Comparison of ENCODE assay signal across 9 mouse cellular contexts in the genomic region with DNA sequence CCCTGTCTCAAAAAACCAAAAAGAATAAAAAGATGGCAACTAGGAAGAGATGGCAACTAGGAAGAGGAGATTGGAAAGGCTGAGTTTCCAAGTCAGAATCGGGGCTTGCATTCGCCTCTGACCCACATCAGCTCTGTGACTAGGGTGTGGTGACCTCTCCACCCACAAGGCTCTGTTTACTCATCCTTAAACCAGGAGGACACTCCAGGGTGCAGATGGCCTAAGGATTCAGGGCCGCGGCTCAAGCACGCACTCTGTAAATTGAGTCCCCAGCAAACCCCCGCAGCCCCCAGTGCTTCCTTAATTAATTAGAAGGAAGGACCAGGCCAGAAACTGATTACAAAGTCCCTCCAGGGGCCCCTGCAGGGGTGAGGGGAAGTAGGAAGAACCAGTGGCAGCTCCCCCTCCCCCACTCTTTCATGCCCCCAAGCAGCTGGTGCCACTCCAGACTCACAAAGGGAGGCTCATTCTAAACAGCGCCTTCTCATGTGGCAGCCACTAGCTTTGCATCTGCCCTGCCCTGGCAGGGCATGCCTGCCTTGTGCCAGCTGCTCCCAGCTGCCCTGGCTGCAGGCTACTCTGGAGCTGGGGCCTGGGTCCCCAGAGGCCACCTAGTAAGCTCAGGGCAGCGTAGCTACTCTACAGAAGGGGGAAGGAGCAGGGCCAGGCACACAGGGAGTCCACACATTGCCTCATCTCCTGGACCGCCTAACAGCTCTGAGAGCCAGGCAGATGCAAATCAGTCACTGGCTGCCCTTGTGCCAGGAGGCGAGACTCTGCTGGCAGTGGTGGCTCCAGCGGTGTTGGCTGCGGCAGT. TPM values are rescaled to one million over a fixed set of nuclear protein-coding genes. Genes with fewer than 3 reads are reported as not detected.
A peak's percentile ranks its signal among the peaks of the same experiment; 100 is the strongest.
DNase-seq lines count a peak whose midpoint lies in the region; ATAC-seq and TF ChIP-seq lines count a peak whose summit lies in the region.
"Had no signal": no experiment of that assay in that cellular context is flagged by ENCODE, and none has a peak within 500 bp of the region (broad histone marks: within the 10 kb centered on the region; RNA-seq: fewer than 3 reads in every experiment).

No protein-coding gene starts in this region.

- peak overlapping the region; percentile 17 for H3K4me2 ChIP-seq in hindbrain, postnatal 0 days (ENCODE audit: low read depth, low read length)

- TF ChIP-seq POLR2A in kidney, adult 2 months (IDR thresholded peaks at IDR 0.05; ENCODE audit: low read depth, low read length): no peak
- TF ChIP-seq POLR2A in bone marrow, adult 2 months (IDR thresholded peaks at IDR 0.05; ENCODE audit: borderline replicate concordance, control insufficient read depth, low read depth, low read length): 0 out of 2 replicates have a peak, but pooled peaks have one; percentile 9
- TF ChIP-seq POLR2A in lung, adult 2 months (IDR thresholded peaks at IDR 0.05; ENCODE audit: borderline replicate concordance, extremely low read depth, low read depth, low read length): no peak

- no peaks in the 10 kb centered on the region for H3K9me3 ChIP-seq in hindbrain, postnatal 0 days (ENCODE audit: low read length)

- TF ChIP-seq CTCF in kidney, adult 2 months (conservative IDR thresholded peaks at IDR 0.05; ENCODE audit: insufficient read depth, insufficient read length, low read depth, low read length): no peak
- TF ChIP-seq CTCF in bone marrow, adult 2 months (IDR thresholded peaks at IDR 0.05; ENCODE audit: control insufficient read depth, insufficient read depth, low read length): no peak
- peak; percentile 30; the same call in 1 of the 2 replicates for TF ChIP-seq CTCF in hindbrain, postnatal 0 days (IDR thresholded peaks at IDR 0.05; ENCODE audit: low read depth)
- no peak for TF ChIP-seq CTCF in lung, adult 2 months (IDR thresholded peaks at IDR 0.05; ENCODE audit: insufficient read depth, low read length)

- no peaks in the 10 kb centered on the region for H3K4me1 ChIP-seq in kidney, adult 2 months (ENCODE audit: control insufficient read depth, insufficient read depth, low read length)
- H3K4me1 ChIP-seq in bone marrow, adult 2 months (ENCODE audit: control insufficient read depth, insufficient read depth, low read length): no peaks in the 10 kb centered on the region
- H3K4me1 ChIP-seq in hindbrain, postnatal 0 days (ENCODE audit: insufficient read depth, low read length): peaks cover 69% of the 10 kb centered on the region
- H3K4me1 ChIP-seq in lung, adult 2 months (ENCODE audit: control insufficient read depth, insufficient read depth, low read length): peaks cover 18% of the 10 kb centered on the region

- peak; percentile 32 for DNase-seq in kidney, adult 2 months
- DNase-seq in kidney, postnatal 14 days: no peak
- peak; percentile 75 for DNase-seq in gastrocnemius, adult 18-20 months (ENCODE audit: low spot score)
- DNase-seq in hindbrain, postnatal 0 days (ENCODE audit: low spot score): peak; percentile 85
- DNase-seq in lung, adult 2 months: peak; percentile 51
- DNase-seq in retina, embryonic 14.5 days (ENCODE audit: low spot score): peak; percentile 88
- DNase-seq in natural killer cell, adult 2 months (ENCODE audit: low spot score in 2 of 2): no peak

- ATAC-seq in hindbrain, postnatal 0 days: peak; percentile 87
- ATAC-seq: Patski had no signal

- H3K9ac ChIP-seq in hindbrain, postnatal 0 days (replicated peaks; ENCODE audit: low read length): peak overlapping the region; percentile 35

- WGBS in kidney, adult 2 months: 47% methylated on average over 12 of the region's 12 CpGs
- WGBS in bone marrow, adult 2 months: 26% methylated on average over 12 of the region's 12 CpGs
- WGBS in hindbrain, postnatal 0 days: 8% methylated on average over 12 of the region's 12 CpGs
- 13% methylated on average over 12 of the region's 12 CpGs for WGBS in lung, adult 2 months

- no peak overlapping the region for H3K27ac ChIP-seq in kidney, adult 2 months (ENCODE audit: insufficient read depth, low read depth, low read length)
- H3K27ac ChIP-seq in bone marrow, adult 2 months (ENCODE audit: control insufficient read depth, insufficient read depth, low read depth, low read length, poor library complexity): peak overlapping the region; percentile 10; the same call in 1 of the 2 replicates
- peak overlapping the region; percentile 79 for H3K27ac ChIP-seq in hindbrain, postnatal 0 days

- H3K4me3 ChIP-seq in kidney, adult 2 months (ENCODE audit: insufficient read depth, low read depth, low read length): no peak overlapping the region
- no peak overlapping the region for H3K4me3 ChIP-seq in bone marrow, adult 2 months (replicated peaks; ENCODE audit: control insufficient read depth, low read depth, low read length)
- no peak overlapping the region for H3K4me3 ChIP-seq in hindbrain, postnatal 0 days (ENCODE audit: low read length)
- H3K4me3 ChIP-seq in lung, adult 2 months (replicated peaks; ENCODE audit: extremely low read depth, low read depth, low read length): no peak overlapping the region

- H3K36me3 ChIP-seq in kidney, adult 2 months (ENCODE audit: control insufficient read depth, insufficient read depth, low read length): no peaks in the 10 kb centered on the region
- no peaks in the 10 kb centered on the region for H3K36me3 ChIP-seq in hindbrain, postnatal 0 days (ENCODE audit: insufficient read depth, low read length)

- H3K27me3 ChIP-seq in kidney, adult 2 months (replicated peaks; ENCODE audit: control insufficient read depth, insufficient read depth, low read length): no peaks in the 10 kb centered on the region
- no peaks in the 10 kb centered on the region for H3K27me3 ChIP-seq in hindbrain, postnatal 0 days (ENCODE audit: insufficient read depth, low read length)

RNA-seq across cellular contexts. Expression of gene Coro2b, which starts 5.2 kb away (rescaled TPM):
- polyA plus RNA-seq in kidney, adult 2 months (2012; rRNA removed): 9.8 and 11.0 TPM in 2 replicates
- polyA plus RNA-seq in bone marrow, adult 2 months (2011; ENCODE audit: insufficient read depth, insufficient read length, low replicate concordance, missing spikeins): 0.27 and 2.8 TPM in 2 replicates
- total RNA-seq in gastrocnemius, adult 18-20 months (2021): 1 to 10 TPM; 5.7 to 6.1 TPM
- 42.6 and 47.2 TPM in 2 replicates for total RNA-seq in hindbrain, postnatal 0 days (2014; rRNA removed)
- polyA plus RNA-seq in hindbrain, postnatal 0 days (2015; fragmentation: Nextera tagmentation; extraction: Ambion mirVana): 24.7 and 25.0 TPM in 2 replicates
- polyA plus RNA-seq in lung, adult 2 months (2012; rRNA removed): 48.8 and 51.9 TPM in 2 replicates

Comparison
In these comparisons a context has a peak if more than half of its experiments do, and no peak if none do; other contexts are left out.
1. DNase-seq: peak in kidney, adult 2 months (single experiment), gastrocnemius, adult 18-20 months (single experiment), hindbrain, postnatal 0 days (single experiment), lung, adult 2 months (single experiment) and retina, embryonic 14.5 days (single experiment); none in kidney, postnatal 14 days (single experiment) and natural killer cell, adult 2 months (0 of 2).